Mouse (Mus musculus) heart, postnatal 36 days (tissue): Measurements from ENCODE around the gene Scmh1. TPM values are rescaled to one million over a fixed set of nuclear protein-coding genes. Genes with fewer than 3 reads are reported as not detected.

Experiments
- DNase-seq, 2 experiments: peaks; one replicate each; pipeline ENCODE4 v3.0.0; 2021 to 2022
- intact Hi-C: fragments of 180-260 bp; cut with DNase I; formaldehyde crosslinking; loops from one replicate; pipeline ENCODE4 v1.15.1; 2025
- total RNA-seq, 2 experiments: library from RNA; stranded (reverse); gene quantifications; 2 replicates each; pipeline ENCODE4 v1.2.3; 2021

Scmh1 gene
- 10 to 100 TPM; 56.4 to 59.8 TPM for total RNA-seq

GRCm38 (mm10) chr4:120405144-120405805 is at the start of gene Scmh1:
Scmh1 (plus strand) TSS chr4:120405281.
- intact Hi-C loops: loop anchor here (5.0 kb wide), 1 partner anchor 167 kb away; the partner anchor contains the start of gene Ctps
- peak; percentile 64 to 81 for DNase-seq

GRCm38 (mm10) chr4:120360011-120360521 is 45.0 kb upstream of the Scmh1 start:
- intact Hi-C loops: no loop called here
- DNase-seq: no peak

- intact Hi-C loops: no loop called here
- no peak for DNase-seq
These were observed 40.4 kb upstream of the Scmh1 start for GRCm38 (mm10) chr4:120364729-120365128.

GRCm38 (mm10) chr4:120365456-120365855 is 39.6 kb upstream of the Scmh1 start:
- intact Hi-C loops: no loop called here

DNA sequence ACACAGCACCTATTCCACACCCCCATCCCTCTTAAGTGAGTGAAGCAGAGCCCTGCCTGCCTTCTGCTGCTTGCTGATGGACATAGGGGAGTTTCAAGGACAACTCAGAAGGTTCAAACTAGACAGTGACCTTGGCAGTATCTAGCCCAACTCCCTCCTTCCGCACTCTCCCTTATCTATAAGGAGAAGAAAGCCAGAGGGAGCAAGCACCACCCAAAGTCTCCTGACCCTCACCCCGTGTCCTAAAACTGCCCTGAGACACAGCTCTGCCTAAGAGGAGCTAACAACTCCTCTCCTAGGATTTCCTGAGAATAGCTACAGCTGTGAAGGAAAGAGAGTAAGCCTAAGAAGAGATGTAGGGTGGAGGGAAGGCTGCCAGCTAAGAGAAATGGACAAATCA is 37.0 kb upstream of the Scmh1 start:
- DNase-seq: no peak
- intact Hi-C loops: loop anchor here (2.0 kb wide), 1 partner anchor 141 kb away; no protein-coding TSS in a partner anchor

More at GRCm38 (mm10) chr4:120365456-120365855, 39.6 kb upstream of the Scmh1 start:
- no peak for DNase-seq

- peak; percentile 52 to 62 for DNase-seq
- intact Hi-C loops: loop anchor here (2.0 kb wide), 1 partner anchor 142 kb away; no protein-coding TSS in a partner anchor
These were observed 36.4 kb upstream of the Scmh1 start for GRCm38 (mm10) chr4:120368663-120369062.

GRCm38 (mm10) chr4:120369156-120369555 is 35.9 kb upstream of the Scmh1 start:
- DNase-seq: peak; percentile 28 to 31
- intact Hi-C loops: loop anchor here (2.0 kb wide), 1 partner anchor 142 kb away; no protein-coding TSS in a partner anchor

DNA sequence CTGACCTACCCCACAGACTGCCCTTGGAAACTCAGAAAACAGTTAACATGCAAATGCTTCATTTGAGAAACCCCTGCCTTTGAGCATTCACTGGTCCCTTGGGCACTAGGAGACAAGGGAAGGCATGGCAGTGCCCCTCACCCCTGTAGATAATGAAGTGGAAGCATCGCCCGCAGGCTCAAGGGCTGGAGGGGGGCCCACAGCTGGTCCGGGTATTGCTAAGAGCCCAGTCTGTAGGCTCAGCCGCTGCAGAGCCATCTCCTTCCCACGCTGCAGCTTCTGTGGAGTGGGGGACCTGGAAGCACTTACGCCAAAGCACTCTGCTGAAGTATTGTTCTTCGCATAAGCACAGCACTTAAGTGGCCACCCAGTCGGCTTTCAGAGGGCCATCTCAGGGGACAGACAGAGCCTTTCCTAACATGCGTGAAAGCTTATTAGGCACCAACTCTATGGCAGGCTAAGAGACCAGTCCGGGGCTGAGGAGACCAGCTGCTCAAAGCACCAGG is 35.2 kb upstream of the Scmh1 start:
- DNase-seq: peak in 1 of 2 experiments; percentile 12
- intact Hi-C loops: loop anchor here (2.0 kb wide), 1 partner anchor 143 kb away; no protein-coding TSS in a partner anchor

- intact Hi-C loops: no loop called here
- DNase-seq: no peak
These were observed 32.2 kb upstream of the Scmh1 start for GRCm38 (mm10) chr4:120372838-120373237.

- DNase-seq: no peak
- intact Hi-C loops: no loop called here
These were observed 31.3 kb upstream of the Scmh1 start for GRCm38 (mm10) chr4:120373813-120374212.

- DNase-seq: peak; percentile 74 to 82
- intact Hi-C loops: loop anchor here (2.0 to 5.0 kb wide), 2 partner anchors 156 to 259 kb away; no protein-coding TSS in a partner anchor
These were observed 24.2 kb upstream of the Scmh1 start for GRCm38 (mm10) chr4:120380811-120381391.

GRCm38 (mm10) chr4:120385496-120385895 is 19.6 kb upstream of the Scmh1 start:
- DNase-seq: no peak

GRCm38 (mm10) chr4:120387496-120387895 is 17.6 kb upstream of the Scmh1 start:
- DNase-seq: peak; percentile 30 to 42
- intact Hi-C loops: loop anchor here (5.0 kb wide), 1 partner anchor 295 kb away; no protein-coding TSS in a partner anchor

More at GRCm38 (mm10) chr4:120385496-120385895, 19.6 kb upstream of the Scmh1 start:
- intact Hi-C loops: loop anchor here (5.0 kb wide), 1 partner anchor 297 kb away; no protein-coding TSS in a partner anchor

DNA sequence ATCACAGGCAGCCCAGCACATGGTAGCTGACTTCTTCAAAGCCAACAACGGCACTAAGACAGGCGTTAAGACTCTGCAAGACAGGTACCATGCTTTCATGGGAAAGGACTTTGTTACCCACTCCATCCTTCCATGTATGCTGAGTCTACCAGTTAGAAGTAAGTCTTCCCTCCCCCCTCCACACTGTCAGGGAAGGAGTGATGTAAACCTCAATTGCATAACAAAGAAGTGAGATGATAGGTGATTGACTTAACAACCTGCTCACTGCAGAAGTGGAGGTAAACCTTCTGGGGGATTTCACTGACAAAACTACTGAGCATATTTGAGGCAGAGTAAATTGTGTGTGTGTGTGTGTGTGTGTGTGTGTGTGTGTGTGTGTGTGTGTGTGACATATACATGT is 17.1 kb upstream of the Scmh1 start:
- intact Hi-C loops: loop anchor here (5.0 kb wide), 1 partner anchor 294 kb away; no protein-coding TSS in a partner anchor
- DNase-seq: no peak

GRCm38 (mm10) chr4:120388998-120389542 is 16.0 kb upstream of the Scmh1 start:
- DNase-seq: no peak
- intact Hi-C loops: loop anchor here (5.0 kb wide), 1 partner anchor 293 kb away; no protein-coding TSS in a partner anchor

GRCm38 (mm10) chr4:120389546-120389945 is 15.5 kb upstream of the Scmh1 start:
- no peak for DNase-seq
- intact Hi-C loops: loop anchor here (5.0 kb wide), 1 partner anchor 293 kb away; no protein-coding TSS in a partner anchor

DNA sequence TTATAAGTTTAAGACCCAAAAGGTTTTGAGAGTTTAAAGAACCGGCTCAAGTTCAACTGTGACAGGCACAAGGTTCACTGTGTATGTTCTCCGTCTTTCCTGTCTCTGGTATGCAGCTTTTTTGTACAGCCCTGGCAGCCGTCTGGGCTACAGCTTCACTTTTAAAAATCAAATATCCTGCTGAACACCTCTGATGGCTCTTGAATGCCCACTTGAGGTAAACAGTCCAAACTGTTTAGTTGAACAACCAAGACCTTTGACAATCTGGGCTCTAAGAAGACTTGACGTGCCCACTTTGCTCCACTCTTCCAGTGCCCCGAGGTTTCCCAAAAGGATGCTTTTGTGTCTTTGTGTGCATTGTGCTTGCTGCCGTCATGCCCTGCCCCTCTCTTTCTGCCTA is 13.5 kb upstream of the Scmh1 start:
- DNase-seq: no peak
- intact Hi-C loops: loop anchor here (5.0 kb wide), 1 partner anchor 76 kb away; no protein-coding TSS in a partner anchor

DNA sequence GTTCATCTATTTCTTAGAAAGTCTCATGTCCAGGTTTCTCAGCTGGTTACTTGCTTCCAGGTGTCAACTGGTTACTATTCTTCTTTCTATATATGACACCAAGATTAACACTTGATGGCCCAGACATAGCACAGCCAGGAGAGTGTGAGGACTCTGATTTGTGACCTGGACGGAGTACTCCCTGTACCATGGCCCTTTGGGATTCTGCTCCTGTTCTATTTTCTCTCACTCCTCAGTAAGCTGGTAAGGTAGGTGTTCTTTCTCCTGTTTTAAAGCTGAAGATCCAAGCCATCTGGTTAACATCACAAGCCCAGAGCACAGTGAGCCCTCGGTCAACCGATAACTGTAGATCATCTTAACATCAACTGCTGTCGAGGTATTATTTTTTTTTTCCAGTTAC is 12.7 kb upstream of the Scmh1 start:
- intact Hi-C loops: loop anchor here (5.0 kb wide), 1 partner anchor 75 kb away; no protein-coding TSS in a partner anchor
- DNase-seq: no peak

GRCm38 (mm10) chr4:120392748-120393147 is 12.3 kb upstream of the Scmh1 start:
- intact Hi-C loops: loop anchor here (5.0 kb wide), 1 partner anchor 75 kb away; no protein-coding TSS in a partner anchor
- DNase-seq: no peak

DNA sequence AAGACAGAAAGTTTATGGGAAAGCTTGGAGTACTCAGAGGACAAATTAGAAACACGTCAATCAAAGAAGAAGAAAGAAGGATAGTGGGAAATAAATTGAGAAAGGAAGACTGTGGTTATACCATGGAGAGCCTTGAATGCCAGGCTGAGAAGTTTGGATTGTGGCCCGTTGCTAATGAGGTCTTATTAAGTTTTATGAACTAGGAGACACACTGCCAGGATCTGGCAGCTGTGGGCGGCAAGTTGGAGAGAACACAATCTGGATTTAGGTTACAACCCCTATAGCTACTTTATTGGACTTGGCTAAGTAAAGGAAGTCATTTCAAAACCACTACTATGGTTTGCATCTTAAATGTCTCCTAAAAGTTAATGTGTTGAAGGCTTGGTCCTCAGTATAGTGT is 4.8 kb upstream of the Scmh1 start:
- no peak for DNase-seq
- intact Hi-C loops: no loop called here
